Mouse (Mus musculus): ENCODE measurements around the gene Ttc36.

GRCm38 (mm10) chr9:44767101-44768028 is 35.5 kb downstream of the Ttc36 start, which contains the start of the genes Arcn1 and Ift46:
- peak; percentile 34 for TF ChIP-seq POLR2A (IDR thresholded peaks at IDR 0.05; ENCODE audit: insufficient read depth, low read length)
- TF ChIP-seq CTCF (IDR thresholded peaks at IDR 0.05; ENCODE audit: low read depth, low read length), result no peak

All from ES-Bruce4 (cell line).